Mouse (Mus musculus): ENCODE data around the gene Celsr2. TPM values are rescaled to one million over a fixed set of nuclear protein-coding genes. Genes with fewer than 3 reads are reported as not detected.

The Celsr2 gene
- polyA plus RNA-seq (2015; fragmentation: Nextera tagmentation; extraction: Ambion mirVana): 5.5 and 7.3 TPM in 2 replicates

GRCm38 (mm10) chr3:108414857-108415830, at the start of gene Celsr2:
TSS of gene Celsr2 (minus strand) at chr3:108415552.
- peak within 1 kb of the TSS; percentile 100 for H3K4me2 ChIP-seq (replicated peaks)
- H3K36me3 ChIP-seq: peaks cover 29% of the 10 kb centered on the region
- peak within 1 kb of the TSS; percentile 76 for H3K4me3 ChIP-seq
- peak within 1 kb of the TSS; percentile 77 for H3K9ac ChIP-seq
- H3K4me1 ChIP-seq: peaks cover 20% of the 10 kb centered on the region
- no peak within 1 kb of the TSS for H3K27ac ChIP-seq
- H3K9me3 ChIP-seq: peaks cover 22% of the 10 kb centered on the region; the same call in 1 of the 2 replicates
- peaks cover 25% of the 10 kb centered on the region for H3K27me3 ChIP-seq
- peak; percentile 0 for ATAC-seq (ENCODE audit: low FRiP score, low read depth)
- 5% methylated on average over 61 of the region's 67 CpGs for WGBS

- Histone ChIP-seq H3K9ac (no peak overlapping the region), H3K4me3 (no peak overlapping the region), H3K4me2 (replicated peaks) (peak overlapping the region; percentile 11; the same call in 1 of the 2 replicates), H3K27me3 (no peaks in the 10 kb centered on the region; the same call in 1 of the 2 replicates), H3K4me1 (no peaks in the 10 kb centered on the region), H3K9me3 (no peaks in the 10 kb centered on the region), H3K27ac (no peak overlapping the region), H3K36me3 (no peaks in the 10 kb centered on the region)
- WGBS: 35% methylated on average over 10 of the region's 10 CpGs
- no peak for ATAC-seq (ENCODE audit: low FRiP score, low read depth)
Measured at GRCm38 (mm10) chr3:108458866-108459265, 43.5 kb upstream of the Celsr2 start.

GRCm38 (mm10) chr3:108458380-108458779, 43.0 kb upstream of the Celsr2 start:
- no peak for ATAC-seq (ENCODE audit: low FRiP score, low read depth)
- no peak overlapping the region for H3K9ac ChIP-seq
- 54% methylated on average over 14 of the region's 14 CpGs for WGBS

GRCm38 (mm10) chr3:108454172-108454571, 38.8 kb upstream of the Celsr2 start:
- Histone ChIP-seq H3K9me3 (no peaks in the 10 kb centered on the region), H3K4me2 (replicated peaks) (no peak overlapping the region), H3K4me3 (no peak overlapping the region), H3K27me3 (no peaks in the 10 kb centered on the region), H3K4me1 (no peaks in the 10 kb centered on the region), H3K27ac (no peak overlapping the region), H3K9ac (no peak overlapping the region), H3K36me3 (no peaks in the 10 kb centered on the region)
- 85% methylated on average over 1 of the region's 1 CpGs for WGBS
- no peak for ATAC-seq (ENCODE audit: low FRiP score, low read depth)

More at GRCm38 (mm10) chr3:108458380-108458779, 43.0 kb upstream of the Celsr2 start:
- Histone ChIP-seq H3K9me3 (no peaks in the 10 kb centered on the region), H3K27me3 (no peaks in the 10 kb centered on the region; the same call in 1 of the 2 replicates), H3K36me3 (no peaks in the 10 kb centered on the region), H3K4me2 (replicated peaks) (peak overlapping the region; percentile 11; the same call in 1 of the 2 replicates), H3K4me3 (no peak overlapping the region), H3K4me1 (no peaks in the 10 kb centered on the region), H3K27ac (no peak overlapping the region)

GRCm38 (mm10) chr3:108451969-108452368, 36.6 kb upstream of the Celsr2 start:
- Histone ChIP-seq H3K4me1 (no peaks in the 10 kb centered on the region), H3K9me3 (no peaks in the 10 kb centered on the region), H3K4me3 (no peak overlapping the region), H3K27ac (no peak overlapping the region), H3K9ac (no peak overlapping the region), H3K36me3 (no peaks in the 10 kb centered on the region), H3K4me2 (replicated peaks) (no peak overlapping the region), H3K27me3 (no peaks in the 10 kb centered on the region)
- no peak for ATAC-seq (ENCODE audit: low FRiP score, low read depth)
- WGBS: 77% methylated on average over 2 of the region's 2 CpGs

- peaks cover 13% of the 10 kb centered on the region; the same call in 1 of the 2 replicates for H3K36me3 ChIP-seq
- peaks cover 27% of the 10 kb centered on the region for H3K4me1 ChIP-seq
- H3K4me2 ChIP-seq (replicated peaks): peak overlapping the region; percentile 85
- H3K27me3 ChIP-seq: no peaks in the 10 kb centered on the region
- peak overlapping the region; percentile 75; the same call in 1 of the 2 replicates for H3K27ac ChIP-seq
- WGBS: 19% methylated on average over 6 of the region's 6 CpGs
- ATAC-seq (ENCODE audit: low FRiP score, low read depth): no peak; the same call in 1 of the 2 replicates
- H3K9me3 ChIP-seq: no peaks in the 10 kb centered on the region
- H3K9ac ChIP-seq: peak overlapping the region; percentile 89
- peak overlapping the region; percentile 88 for H3K4me3 ChIP-seq
Measured at GRCm38 (mm10) chr3:108445366-108445705, 30.0 kb upstream of the Celsr2 start.

GRCm38 (mm10) chr3:108444698-108445365, 29.5 kb upstream of the Celsr2 start, which contains the start of gene Sars:
TSS of gene Sars (minus strand) at chr3:108445209.
- Histone ChIP-seq H3K4me3 (peak within 1 kb of the TSS; percentile 88), H3K4me1 (peaks cover 27% of the 10 kb centered on the region), H3K4me2 (replicated peaks) (peak within 1 kb of the TSS; percentile 85), H3K36me3 (peaks cover 15% of the 10 kb centered on the region; the same call in 1 of the 2 replicates), H3K27me3 (no peaks in the 10 kb centered on the region), H3K9me3 (no peaks in the 10 kb centered on the region), H3K27ac (peak within 1 kb of the TSS; percentile 75), H3K9ac (peak within 1 kb of the TSS; percentile 89)
- peak; percentile 98 for ATAC-seq (ENCODE audit: low FRiP score, low read depth)
- 0% methylated on average over 41 of the region's 41 CpGs for WGBS

GRCm38 (mm10) chr3:108444029-108444428, 28.7 kb upstream of the Celsr2 start:
- Histone ChIP-seq H3K4me3 (peak overlapping the region; percentile 88), H3K4me2 (replicated peaks) (peak overlapping the region; percentile 85), H3K27ac (peak overlapping the region; percentile 75; the same call in 1 of the 2 replicates), H3K9me3 (no peaks in the 10 kb centered on the region), H3K36me3 (peaks cover 17% of the 10 kb centered on the region), H3K9ac (peak overlapping the region; percentile 89), H3K27me3 (no peaks in the 10 kb centered on the region), H3K4me1 (peaks cover 27% of the 10 kb centered on the region)
- ATAC-seq (ENCODE audit: low FRiP score, low read depth): no peak
- WGBS: 20% methylated on average over 8 of the region's 8 CpGs

GRCm38 (mm10) chr3:108436380-108436714, 21.0 kb upstream of the Celsr2 start:
- Histone ChIP-seq H3K27ac (no peak overlapping the region), H3K9ac (no peak overlapping the region), H3K4me3 (no peak overlapping the region), H3K27me3 (no peaks in the 10 kb centered on the region), H3K4me2 (replicated peaks) (no peak overlapping the region), H3K4me1 (no peaks in the 10 kb centered on the region), H3K9me3 (no peaks in the 10 kb centered on the region), H3K36me3 (peaks cover 68% of the 10 kb centered on the region)
- WGBS: 87% methylated on average over 7 of the region's 7 CpGs
- ATAC-seq (ENCODE audit: low FRiP score, low read depth): no peak

GRCm38 (mm10) chr3:108435701-108436379, 20.5 kb upstream of the Celsr2 start:
- Histone ChIP-seq H3K27ac (no peak overlapping the region), H3K9me3 (no peaks in the 10 kb centered on the region), H3K36me3 (peaks cover 71% of the 10 kb centered on the region), H3K4me2 (replicated peaks) (no peak overlapping the region), H3K9ac (no peak overlapping the region), H3K4me3 (no peak overlapping the region), H3K4me1 (no peaks in the 10 kb centered on the region), H3K27me3 (no peaks in the 10 kb centered on the region)
- no peak for ATAC-seq (ENCODE audit: low FRiP score, low read depth)
- 87% methylated on average over 17 of the region's 17 CpGs for WGBS

GRCm38 (mm10) chr3:108433881-108434495, 18.6 kb upstream of the Celsr2 start:
- Histone ChIP-seq H3K4me1 (no peaks in the 10 kb centered on the region), H3K9me3 (no peaks in the 10 kb centered on the region), H3K27me3 (no peaks in the 10 kb centered on the region), H3K9ac (no peak overlapping the region), H3K27ac (no peak overlapping the region), H3K4me2 (replicated peaks) (no peak overlapping the region), H3K36me3 (peaks cover 80% of the 10 kb centered on the region), H3K4me3 (no peak overlapping the region)
- ATAC-seq (ENCODE audit: low FRiP score, low read depth): no peak
- 53% methylated on average over 19 of the region's 19 CpGs for WGBS

Measured in limb, embryonic 13.5 days (tissue).